Mouse (Mus musculus): ENCODE results near the gene Ptpn22. TPM values are rescaled to one million over a fixed set of nuclear protein-coding genes. Genes with fewer than 3 reads are reported as not detected.

The Ptpn22 gene
- total RNA-seq, 2 experiments from 2014 or later = 0.26 to 0.81 TPM

- no peak for DNase-seq
These were observed 1.5 kb upstream of the Ptpn22 start for GRCm38 (mm10) chr3:103857977-103858563.

- DNase-seq = no peak
These were observed 326 bp downstream of the Ptpn22 start for GRCm38 (mm10) chr3:103859851-103860391.

GRCm38 (mm10) chr3:103862721-103863220 lies 3.2 kb downstream of the Ptpn22 start:
- no peak for DNase-seq

- no peak for DNase-seq
These were observed 4.6 kb downstream of the Ptpn22 start for GRCm38 (mm10) chr3:103864200-103864599.

GRCm38 (mm10) chr3:103867424-103867971 lies 7.9 kb downstream of the Ptpn22 start:
- DNase-seq = no peak

GRCm38 (mm10) chr3:103868008-103868407 lies 8.4 kb downstream of the Ptpn22 start:
- no peak for DNase-seq

- no peak for DNase-seq
These were observed 13.1 kb downstream of the Ptpn22 start for GRCm38 (mm10) chr3:103872663-103873098.

- DNase-seq = no peak
These were observed 14.7 kb downstream of the Ptpn22 start for GRCm38 (mm10) chr3:103874329-103874728.

- DNase-seq = no peak
These were observed 26.4 kb downstream of the Ptpn22 start for GRCm38 (mm10) chr3:103885946-103886345.

GRCm38 (mm10) chr3:103887581-103887980 lies 28.0 kb downstream of the Ptpn22 start:
- peak; percentile 30 for DNase-seq

GRCm38 (mm10) chr3:103893374-103893773 lies 33.8 kb downstream of the Ptpn22 start:
- no peak for DNase-seq

GRCm38 (mm10) chr3:103904705-103905104 lies 45.1 kb downstream of the Ptpn22 start:
- DNase-seq = peak; percentile 21

GRCm38 (mm10) chr3:103907335-103908030 lies 47.9 kb downstream of the Ptpn22 start:
- DNase-seq = no peak

GRCm38 (mm10) chr3:103908781-103909180 lies 49.2 kb downstream of the Ptpn22 start:
- no peak for DNase-seq

- no peak for DNase-seq
These were observed 53.9 kb downstream of the Ptpn22 start for GRCm38 (mm10) chr3:103913451-103913961.

GRCm38 (mm10) chr3:103914010-103914669 lies 54.5 kb downstream of the Ptpn22 start, which contains the start of gene Rsbn1:
Gene Rsbn1, plus strand, starts transcription at chr3:103914120.
- DNase-seq = peak; percentile 89

- DNase-seq = no peak
These were observed 55.3 kb downstream of the Ptpn22 start for GRCm38 (mm10) chr3:103914732-103915508.

- DNase-seq = no peak
These were observed 55.9 kb downstream of the Ptpn22 start for GRCm38 (mm10) chr3:103915509-103915896.

- DNase-seq = no peak
These were observed 56.7 kb downstream of the Ptpn22 start for GRCm38 (mm10) chr3:103916205-103916838.

GRCm38 (mm10) chr3:103916839-103917237 lies 57.2 kb downstream of the Ptpn22 start:
- no peak for DNase-seq

GRCm38 (mm10) chr3:103920094-103920493 lies 60.5 kb downstream of the Ptpn22 start:
- DNase-seq = no peak

Data from gastrocnemius, postnatal 10 days (tissue).